Mouse (Mus musculus) 3134 (cell line): ENCODE measurements around the gene Rgma.
A peak's percentile ranks its signal among the peaks of the same experiment; 100 is the strongest.

Experiments
- DNase-seq: peaks from one replicate; pipeline ENCODE4 v3.0.0-alpha.2; 2011; ENCODE audit warnings: low spot score; ENCODE audit not compliant: insufficient read length; ENCODE audit errors: extremely low read depth

Rgma gene

DNA sequence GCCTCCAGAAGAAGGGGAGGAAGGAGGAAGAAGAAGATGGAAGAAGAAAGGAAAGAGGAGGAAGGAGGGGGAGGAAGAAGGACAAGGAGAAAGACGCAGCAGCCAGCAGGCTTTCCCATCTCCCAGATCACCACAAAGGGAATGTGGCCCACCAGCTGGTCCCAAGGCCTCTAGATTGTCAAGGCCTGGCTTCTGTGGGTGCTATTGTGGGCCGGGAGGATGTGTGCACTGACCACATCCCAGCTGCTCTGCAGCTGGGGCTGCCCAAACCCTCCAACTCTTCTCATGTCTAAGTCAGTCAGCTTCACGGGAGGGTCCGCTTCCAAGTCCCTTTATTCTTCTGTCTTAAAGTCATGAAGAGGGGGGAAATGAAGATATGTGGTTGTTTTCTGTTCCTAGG, 5.3 kb upstream of the Rgma start:
- DNase-seq = no peak

DNA sequence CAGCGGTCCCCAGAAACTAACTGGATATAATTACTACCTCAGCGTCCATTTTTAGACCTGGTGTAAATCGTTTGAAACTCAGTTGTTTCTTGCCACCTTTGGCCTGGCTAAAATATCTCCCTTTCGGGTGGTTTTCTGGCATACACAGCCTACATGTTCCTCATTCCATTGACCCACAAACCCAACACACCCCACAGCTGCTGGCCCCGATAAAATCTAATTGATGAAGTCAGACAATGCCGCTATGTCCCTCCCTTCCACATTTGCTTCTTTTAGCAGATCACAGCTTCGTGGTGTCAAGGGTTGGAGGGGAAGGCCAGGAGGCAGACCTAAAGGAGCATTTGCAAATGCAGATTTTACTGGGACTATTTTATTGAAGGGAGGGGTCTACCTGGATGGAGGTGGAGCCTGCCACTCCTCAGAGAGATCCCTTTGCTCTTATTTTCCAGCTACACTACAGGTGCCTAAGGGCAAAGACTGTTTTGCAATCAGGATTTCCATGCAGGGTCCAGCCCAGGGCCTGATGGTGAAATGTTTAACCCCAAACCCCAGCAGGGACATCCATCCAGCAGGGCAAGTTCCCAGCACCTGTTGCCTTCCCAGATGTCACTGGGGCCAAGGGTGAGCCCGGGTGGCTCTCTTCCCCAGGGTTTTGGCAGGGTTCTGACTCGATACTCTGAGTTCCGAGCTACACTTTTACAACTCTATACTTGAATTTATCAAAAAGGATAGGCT, 3.6 kb upstream of the Rgma start:
- DNase-seq = no peak

DNA sequence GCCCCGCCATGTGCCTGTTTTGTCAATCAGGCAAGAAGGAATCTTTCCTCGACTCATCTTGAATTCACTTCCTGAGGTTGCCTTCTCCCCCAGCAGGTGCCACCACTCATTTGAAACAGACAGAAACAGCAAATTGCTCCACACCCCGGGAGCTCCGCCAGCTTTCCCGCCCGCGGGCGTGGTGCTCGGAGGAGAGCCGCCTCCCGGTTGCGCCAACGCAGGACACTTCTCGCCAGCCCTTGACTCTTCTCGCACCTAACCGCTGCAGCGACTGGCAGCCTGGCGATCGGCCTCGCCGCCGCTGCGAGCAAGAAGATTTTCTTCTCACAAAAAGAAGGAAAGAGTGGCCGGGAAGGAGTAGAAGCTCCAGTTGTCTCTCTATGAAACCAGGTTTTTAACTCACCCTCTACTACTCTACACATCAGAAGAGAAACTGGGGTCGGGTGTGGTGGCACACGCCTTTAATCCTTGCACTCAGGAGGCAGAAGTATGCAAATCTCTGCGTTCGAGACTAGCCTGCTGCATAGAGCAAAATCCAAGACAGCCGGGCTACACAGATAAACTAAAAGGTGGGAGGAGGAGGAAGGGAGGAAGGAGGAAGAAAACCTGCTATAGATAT, 2.8 kb upstream of the Rgma start:
- DNase-seq = peak; percentile 87

DNA sequence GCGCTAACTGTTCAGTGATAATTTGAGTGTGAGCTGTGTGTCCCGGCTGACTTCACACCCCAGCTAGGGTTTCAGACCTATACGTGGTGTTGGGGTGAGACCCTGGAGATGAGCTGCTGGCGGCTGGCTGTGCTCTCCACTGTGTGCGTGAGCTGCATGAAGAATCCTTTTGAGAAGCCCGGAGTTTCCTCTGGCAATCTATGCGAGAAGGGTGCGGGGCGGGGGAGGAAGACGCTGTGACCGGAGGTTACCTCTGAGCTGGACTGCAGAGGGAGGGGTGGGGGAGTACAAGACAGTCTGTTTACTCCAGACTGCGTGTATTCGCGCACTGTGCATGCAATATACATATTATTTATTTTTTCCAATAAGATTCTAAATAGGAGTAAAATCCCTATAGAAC, 582 bp upstream of the Rgma start:
- no peak for DNase-seq

DNA sequence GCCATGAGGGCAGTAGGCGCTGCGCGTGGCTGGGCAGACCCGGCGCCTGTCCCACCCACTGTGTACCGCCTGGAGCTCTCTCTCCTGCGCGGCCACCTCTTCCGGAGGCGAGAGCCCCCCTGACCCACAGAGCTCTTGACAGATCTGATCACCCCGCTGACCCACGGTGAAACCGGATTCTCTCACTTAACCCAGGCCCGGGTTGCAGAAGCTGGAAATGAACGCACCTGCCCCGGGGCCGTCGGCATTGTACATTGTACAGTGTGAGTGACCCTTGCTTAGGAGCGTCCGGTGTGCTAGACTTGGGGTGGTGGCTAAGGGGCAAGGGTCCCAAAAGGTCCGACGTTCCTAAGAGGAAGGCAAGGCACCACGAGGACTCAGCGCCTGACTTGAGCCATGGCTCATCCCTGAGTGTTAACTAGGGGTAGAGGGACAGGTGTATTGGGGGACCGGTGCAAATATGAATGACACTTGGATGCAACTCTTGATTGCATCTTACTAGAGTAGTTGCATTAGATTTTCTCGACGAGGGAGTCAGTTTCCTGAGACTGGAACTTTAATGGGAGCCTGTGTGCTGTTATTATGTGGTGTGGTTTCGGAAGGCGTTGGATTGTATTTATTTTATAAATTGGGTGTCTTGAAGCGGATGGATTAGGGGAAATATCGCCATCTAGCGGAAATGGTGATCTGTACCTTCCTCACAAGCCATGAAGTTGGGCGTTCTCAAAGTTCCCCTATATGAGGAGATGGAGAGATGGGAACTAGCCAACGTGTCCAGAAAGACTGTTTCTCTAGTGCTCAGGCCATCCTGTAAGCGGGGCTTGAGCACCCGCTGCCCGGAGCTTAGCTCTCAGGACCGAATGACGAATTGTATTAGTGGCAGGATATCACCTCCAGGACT, 1.0 kb downstream of the Rgma start:
- DNase-seq = no peak

DNA sequence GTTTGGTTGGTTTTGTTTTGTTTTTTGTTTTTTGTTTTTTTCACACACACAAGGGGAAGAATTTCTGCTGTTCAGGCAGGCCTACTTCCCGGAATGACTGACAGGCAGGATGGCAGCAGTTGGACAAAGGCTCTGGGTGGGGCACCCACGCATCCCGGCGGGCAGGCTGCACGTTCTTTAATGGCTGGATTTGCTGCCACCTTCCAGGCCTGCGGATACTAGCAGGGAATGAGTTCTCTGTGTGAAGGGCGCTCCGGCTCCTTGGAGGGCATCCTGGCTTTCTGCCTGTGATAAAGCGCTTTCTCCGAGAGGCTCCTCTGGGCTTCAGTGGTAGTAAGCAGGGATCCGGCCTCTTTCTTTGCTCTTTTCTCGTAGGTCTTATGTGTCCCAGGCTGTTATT, 2.0 kb downstream of the Rgma start:
- DNase-seq = no peak

DNA sequence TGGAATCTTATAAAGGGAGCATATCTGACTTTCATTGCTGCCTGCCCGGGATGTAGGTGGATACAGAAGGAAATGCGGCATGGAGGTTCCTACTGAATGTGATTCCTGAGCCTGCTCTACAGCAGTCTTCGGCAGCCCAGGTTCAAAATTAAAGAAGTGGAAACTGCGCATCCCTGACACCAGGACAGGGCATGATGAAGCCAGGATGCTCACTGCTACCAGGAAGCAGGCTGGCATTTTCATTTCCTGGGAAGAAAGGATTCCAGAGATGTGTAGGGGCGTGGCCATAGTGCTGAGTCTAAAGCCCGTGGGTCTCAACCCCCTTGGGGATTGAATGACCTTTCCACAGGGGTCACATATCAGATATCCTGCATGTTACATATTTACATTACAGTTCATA, 2.7 kb downstream of the Rgma start:
- no peak for DNase-seq

DNA sequence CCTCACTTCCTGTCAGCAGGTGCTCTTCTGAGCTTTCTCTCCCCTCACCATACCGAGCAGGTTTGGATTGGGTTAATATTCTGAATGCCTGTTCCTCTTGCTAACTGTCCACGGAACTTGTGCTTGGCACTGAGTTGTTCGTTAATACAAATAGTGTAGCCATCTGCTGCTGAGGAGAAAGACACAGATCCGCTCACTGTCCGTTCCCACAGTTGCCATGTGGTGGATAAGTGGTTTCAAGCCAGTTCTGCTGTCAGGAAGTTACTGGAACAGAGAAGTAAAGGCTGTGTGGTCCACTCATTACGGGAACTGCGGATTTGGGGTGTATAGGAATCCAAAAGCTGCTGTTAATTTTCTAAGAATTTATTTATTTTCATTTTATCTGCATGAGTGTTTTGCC, 7.5 kb downstream of the Rgma start:
- DNase-seq = no peak

DNA sequence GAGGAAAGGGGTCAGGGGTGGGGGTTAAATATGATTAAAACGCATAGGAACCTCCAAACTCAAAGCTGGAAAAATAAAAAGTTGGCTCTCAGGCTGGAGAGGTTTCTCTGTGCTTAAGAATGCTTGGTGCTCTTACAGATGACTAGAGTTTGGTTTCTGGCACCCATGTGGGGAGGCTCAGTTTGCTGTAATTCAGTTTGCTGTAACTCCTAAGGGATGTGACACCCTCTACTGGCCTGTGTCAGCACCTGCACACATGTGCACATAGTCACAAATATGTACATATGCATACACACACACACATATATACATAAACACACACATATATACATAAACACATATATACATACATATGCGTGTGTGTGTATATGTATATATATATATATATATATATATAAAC, 13.6 kb downstream of the Rgma start:
- DNase-seq = no peak

DNA sequence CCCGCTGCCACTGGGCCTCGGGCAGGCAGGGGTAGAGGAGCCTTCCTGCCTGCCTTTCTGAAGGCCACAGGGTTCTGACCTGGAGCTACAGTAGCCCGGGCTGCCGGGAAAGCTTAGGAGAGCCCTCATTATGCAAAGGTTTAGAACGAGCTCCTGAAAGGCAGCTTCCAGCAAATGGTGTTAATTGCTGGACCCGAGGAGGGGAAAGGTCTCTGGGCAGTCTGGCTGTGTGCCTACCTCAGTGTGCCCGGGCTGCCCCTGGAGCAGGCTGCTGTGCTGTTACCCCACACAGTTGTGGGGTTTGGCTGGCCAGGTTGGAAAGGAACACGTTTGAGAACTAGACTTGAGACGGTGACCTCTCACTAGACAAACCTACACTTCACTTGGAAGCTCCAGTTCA, 14.1 kb downstream of the Rgma start:
- no peak for DNase-seq

DNA sequence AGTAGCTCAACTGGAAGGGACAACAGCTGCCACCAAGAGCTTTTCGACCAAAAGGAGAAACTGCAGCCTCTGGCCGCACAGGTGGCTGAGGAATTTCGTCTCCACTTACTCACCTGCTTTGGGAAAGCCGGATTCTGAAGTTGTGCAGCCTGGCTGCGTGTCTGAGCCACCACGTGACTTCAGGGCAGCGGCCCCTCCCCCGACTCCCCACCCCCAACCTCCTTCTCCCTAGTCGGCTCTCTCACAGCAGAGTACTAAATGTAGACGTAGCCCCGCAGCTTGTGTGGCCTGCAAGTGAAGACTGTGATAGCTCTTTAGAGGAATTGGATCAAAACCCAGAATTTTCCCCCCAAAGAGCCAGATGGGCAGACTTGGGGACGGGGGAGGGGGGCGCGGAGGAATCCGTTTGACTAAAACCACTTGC, 14.6 kb downstream of the Rgma start:
- no peak for DNase-seq

DNA sequence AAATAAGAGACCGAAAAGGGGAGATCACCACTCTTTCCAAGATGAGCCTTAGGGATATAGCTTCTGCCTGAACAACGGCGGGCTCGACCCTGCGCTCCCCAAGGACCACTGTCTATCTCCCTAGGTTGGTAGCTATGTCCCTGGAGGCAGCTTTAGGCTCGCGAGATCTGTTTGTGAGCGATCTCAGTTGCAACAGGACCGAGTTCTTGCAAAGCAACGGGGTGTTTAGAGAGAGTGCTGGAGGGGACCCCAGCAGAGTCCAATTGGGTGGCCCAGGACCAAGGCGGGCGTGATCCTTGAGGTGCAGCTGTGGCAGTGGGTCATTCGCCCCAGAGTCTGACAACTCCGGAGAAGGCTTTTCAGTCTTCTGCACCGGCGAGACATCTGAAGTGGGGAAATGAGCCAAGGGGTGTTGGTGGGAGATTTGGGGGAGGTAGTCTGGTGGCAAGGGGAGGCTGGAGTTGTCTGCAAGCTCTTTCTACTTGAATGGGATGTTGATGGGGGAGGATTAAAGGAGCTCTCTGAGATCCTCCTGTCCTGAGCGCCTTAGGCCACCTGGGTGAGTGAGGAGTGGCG, 15.2 kb downstream of the Rgma start:
- no peak for DNase-seq

DNA sequence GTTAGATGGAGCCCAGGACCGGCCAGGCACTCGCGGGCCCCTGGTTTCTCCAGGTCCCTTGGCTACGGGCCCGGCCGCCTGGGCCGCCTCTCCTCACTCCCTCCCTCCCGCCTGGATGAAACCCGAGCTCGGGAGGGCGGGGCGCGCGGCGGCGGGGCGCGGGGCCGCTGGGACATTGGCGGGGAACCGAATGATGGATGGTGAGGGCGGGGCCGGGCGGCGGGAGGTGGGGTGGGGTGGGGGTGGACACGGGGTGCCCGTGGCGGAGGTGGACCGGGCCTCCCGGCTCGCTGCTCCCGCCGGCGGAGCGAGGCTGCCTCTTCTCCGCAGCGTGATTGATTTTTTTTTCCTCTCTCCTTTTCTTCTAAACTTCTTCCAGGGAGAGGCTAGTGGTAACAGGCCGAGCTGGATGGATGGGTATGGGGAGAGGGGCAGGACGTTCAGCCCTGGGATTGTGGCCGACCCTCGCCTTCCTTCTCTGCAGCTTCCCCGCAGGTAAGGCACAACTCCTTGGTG, 15.8 kb downstream of the Rgma start:
- DNase-seq = peak; percentile 82

DNA sequence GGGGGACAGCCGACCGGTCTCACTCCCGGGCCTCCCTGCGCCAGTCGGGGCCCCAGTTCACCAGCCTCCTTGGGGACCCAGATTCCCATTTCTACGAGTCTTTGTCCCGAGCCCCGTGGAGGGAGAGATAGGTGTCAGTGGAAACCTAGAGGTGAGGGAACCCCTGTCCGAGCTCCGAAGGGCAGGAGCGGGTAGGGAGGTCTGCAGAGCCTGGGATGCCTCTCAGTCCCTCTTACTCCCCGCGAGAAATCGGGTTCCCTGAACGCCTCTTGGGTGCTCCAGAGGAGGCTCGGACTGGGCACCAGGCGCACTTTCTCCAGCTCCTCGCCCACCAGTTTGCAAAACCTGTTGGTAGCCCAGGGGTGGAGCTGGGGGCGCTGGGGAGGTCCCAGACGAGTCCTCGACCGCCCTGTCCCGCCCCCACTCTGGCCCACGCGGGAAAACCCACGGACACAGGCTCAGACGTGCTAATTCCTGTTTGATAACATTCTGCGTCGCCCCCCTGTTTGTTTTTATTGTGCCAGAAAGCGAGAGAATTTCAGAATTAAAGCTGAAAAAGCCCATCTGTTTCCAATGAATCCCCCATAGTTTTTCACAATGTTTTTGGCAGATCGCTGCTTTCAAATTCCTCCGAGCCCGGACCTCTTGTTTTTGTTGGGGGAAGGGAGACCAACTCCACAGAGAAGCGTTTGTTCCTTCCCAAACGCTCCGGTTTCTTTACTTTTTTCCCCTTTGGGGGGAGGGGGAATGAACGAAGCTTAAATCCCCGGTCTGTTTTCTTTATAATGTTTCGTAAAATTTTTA, 16.4 kb downstream of the Rgma start:
- DNase-seq = peak; percentile 76

DNA sequence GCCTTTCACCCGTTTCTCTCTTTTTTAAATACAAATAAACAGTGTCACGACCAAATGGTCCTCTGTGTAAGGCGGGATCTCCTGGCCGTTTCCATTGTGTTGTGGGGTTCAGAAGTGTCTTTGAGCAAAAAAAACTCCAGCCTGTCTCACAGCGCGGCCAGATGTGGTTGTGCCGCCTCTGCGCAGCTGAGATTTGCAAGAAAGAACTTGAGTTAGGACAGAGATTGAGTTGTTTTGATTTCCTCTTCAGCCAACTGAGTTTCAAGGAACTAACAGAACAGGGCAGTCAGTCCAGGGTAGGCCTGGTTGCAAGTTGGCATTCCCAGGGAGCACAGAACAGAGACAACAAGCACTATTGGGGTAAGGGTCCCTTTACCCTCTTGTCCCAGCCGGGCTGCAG, 17.1 kb downstream of the Rgma start:
- DNase-seq = peak; percentile 45

DNA sequence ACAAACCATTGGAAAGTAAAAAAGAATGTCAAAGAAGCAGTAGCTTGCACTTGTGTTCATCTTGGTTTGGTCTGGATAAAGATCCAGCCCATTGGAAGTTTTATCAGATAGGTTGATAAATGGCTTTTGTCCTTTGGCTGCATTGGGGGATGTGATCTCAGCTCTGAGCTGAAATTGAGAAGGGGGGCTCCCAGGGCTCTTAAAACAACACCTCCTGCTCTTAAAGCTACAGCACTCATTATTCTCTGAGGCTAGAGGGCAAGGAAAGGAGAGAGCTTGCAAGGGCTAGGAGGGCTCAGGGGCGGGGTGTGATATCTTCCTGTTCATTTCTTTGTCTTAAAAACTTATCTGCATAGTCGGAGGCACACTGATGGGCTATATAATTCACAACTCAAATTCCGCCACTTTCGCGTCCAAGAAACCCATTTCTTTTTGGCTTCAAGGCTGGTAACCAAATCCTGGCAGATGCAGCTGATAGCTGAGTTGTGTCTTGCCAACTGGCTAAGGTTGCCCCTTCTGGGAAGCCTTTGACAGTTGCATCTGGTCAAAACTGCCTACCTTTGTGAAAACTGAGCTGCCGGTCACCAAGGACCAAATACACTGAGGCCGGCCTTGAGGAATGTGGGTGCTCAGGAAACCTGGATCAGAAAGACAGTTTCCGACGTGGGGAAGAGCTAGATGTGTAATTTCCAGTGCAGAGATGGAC, 18.2 kb downstream of the Rgma start:
- DNase-seq = no peak

DNA sequence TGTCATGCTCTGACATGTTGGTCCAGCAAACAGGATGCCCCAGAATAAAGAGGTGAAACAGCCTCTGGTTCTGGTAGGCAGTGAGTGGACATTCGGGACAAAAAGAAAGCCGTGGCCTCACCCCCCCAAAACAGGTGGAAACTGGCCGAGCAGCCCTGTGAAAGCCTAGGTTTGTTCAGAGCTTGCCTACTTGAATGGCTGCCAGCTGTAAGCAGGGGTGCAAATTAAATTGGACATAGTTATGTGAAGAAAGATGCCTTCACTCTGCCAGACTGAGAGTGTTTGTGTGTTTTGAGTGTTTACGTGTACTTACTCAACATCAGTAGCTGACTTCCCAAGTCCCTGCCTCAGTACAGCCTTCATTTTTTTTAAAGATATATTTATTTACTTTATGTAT, 18.7 kb downstream of the Rgma start:
- no peak for DNase-seq

DNA sequence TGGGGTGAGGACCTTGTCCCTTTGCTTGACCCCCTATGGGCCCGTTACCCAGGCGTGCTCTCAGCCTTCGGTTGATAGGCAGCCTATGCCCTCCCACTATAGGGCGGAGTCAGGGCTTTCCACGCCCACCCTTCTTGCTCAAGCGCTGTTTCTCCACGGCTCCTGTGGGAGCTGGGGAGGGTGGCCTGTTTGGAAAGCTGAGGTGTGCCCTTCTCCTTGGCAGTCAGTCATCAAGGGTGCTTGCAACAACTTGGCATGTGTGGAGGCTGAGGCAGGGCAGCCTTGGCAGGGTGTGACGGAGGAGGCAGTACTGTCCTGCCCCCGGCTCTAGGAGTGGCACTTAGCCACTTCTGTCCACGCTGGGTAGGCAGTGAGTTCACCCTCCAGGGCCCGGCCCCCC, 23.0 kb downstream of the Rgma start:
- DNase-seq = peak; percentile 44

DNA sequence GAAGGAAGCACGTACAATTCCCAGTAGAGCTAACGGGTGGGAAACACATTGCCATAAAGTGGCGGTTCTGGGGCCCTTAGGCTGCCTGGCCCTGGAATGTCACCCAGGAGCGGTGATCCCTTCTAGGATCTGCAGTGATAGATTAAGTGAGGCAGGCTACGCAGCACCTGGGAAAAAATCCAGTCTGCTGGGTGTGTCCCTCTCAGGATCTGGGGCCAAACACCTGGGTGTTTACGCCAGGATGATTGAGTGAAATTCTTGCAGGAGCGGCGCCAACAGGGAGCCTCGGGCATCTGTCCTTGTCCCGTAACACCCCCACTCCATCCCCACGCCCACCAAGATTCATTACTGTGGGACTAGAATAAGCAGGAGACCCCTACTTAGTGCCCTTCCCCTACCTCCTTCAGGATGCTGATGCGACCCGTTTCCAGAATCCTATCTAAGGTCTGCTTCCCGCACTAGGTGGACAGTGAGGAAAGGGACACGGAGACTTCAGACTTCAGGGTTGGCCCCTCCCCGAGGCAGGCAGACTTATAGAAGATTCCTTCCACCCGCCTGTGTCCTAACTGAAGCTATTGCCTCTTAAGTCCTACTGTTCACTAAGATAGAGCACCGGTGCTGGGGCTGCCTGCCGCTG, 23.6 kb downstream of the Rgma start:
- no peak for DNase-seq
